9 mouse cellular contexts compared by ENCODE assay signal in the genomic region with DNA sequence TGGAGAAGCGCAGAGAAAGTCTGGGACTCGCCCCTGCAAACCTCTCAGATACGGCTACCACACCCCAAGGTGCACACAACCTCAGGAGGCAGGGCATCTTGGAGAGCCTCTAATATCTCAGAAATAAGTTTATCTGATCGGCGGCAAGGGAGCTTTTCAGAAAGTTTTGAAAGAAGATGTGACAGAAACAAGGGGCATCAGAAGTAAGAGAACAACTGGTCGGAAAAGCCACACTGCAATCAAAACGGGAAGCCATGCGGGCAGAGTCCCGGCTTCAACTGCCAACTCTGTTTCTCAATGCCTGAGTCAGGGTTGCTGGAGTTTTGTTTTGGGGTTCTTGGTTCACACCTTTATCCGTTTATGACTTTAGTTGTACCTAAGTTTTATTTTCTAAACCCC. TPM values are rescaled to one million over a fixed set of nuclear protein-coding genes. Genes with fewer than 3 reads are reported as not detected.
DNase-seq lines count a peak whose midpoint lies in the region; ATAC-seq and TF ChIP-seq lines count a peak whose summit lies in the region.
"Had no signal": no experiment of that assay in that cellular context is flagged by ENCODE, and none has a peak within 500 bp of the region (broad histone marks: within the 10 kb centered on the region; RNA-seq: fewer than 3 reads in every experiment).

No protein-coding gene starts in this region.

- peak overlapping the region; percentile 92 for H3K4me2 ChIP-seq in embryonic facial prominence, embryonic 15.5 days (replicated peaks)
- H3K4me2 ChIP-seq in neural tube, embryonic 13.5 days, result peak overlapping the region; percentile 90

- H3K9me3 ChIP-seq in embryonic facial prominence, embryonic 15.5 days (replicated peaks), result no peaks in the 10 kb centered on the region
- H3K9me3 ChIP-seq in limb, embryonic 10.5 days (replicated peaks), result no peaks in the 10 kb centered on the region
- no peaks in the 10 kb centered on the region for H3K9me3 ChIP-seq in neural tube, embryonic 13.5 days

- no peaks in the 10 kb centered on the region for H3K27me3 ChIP-seq in embryonic facial prominence, embryonic 15.5 days
- H3K27me3 ChIP-seq in limb, embryonic 10.5 days (ENCODE audit: low read depth, poor library complexity, severe bottlenecking), result peaks cover 60% of the 10 kb centered on the region
- peaks cover 64% of the 10 kb centered on the region for H3K27me3 ChIP-seq in neural tube, embryonic 13.5 days
- H3K27me3 ChIP-seq in cerebellum, adult 2 months (ENCODE audit: control insufficient read depth, insufficient read depth, low read length), result no peaks in the 10 kb centered on the region

- TF ChIP-seq CTCF in lung, adult 2 months (IDR thresholded peaks at IDR 0.05; ENCODE audit: insufficient read depth, low read length), result no peak
- no peak for TF ChIP-seq CTCF in cerebellum, adult 2 months (IDR thresholded peaks at IDR 0.05; ENCODE audit: borderline replicate concordance, insufficient read depth, low read depth, low read length)

- no peak overlapping the region for H3K9ac ChIP-seq in embryonic facial prominence, embryonic 15.5 days
- peak overlapping the region; percentile 68; the same call in 1 of the 2 replicates for H3K9ac ChIP-seq in neural tube, embryonic 13.5 days

- no peaks in the 10 kb centered on the region for H3K36me3 ChIP-seq in embryonic facial prominence, embryonic 15.5 days
- no peaks in the 10 kb centered on the region for H3K36me3 ChIP-seq in limb, embryonic 10.5 days
- H3K36me3 ChIP-seq in neural tube, embryonic 13.5 days, result no peaks in the 10 kb centered on the region

- TF ChIP-seq POLR2A in lung, adult 2 months (IDR thresholded peaks at IDR 0.05; ENCODE audit: borderline replicate concordance, extremely low read depth, low read depth, low read length), result no peak
- TF ChIP-seq POLR2A in cerebellum, adult 2 months (IDR thresholded peaks at IDR 0.05; ENCODE audit: borderline replicate concordance, insufficient read depth, low read length), result no peak

- DNase-seq in lung, adult 2 months, result no peak
- DNase-seq in lung, postnatal 4 days, result no peak
- no peak for DNase-seq in limb, embryonic 10.5 days (ENCODE audit: low spot score)
- DNase-seq in right cerebral cortex, postnatal 10 days (ENCODE audit: low spot score in 2 of 2), result no peak
- DNase-seq in cerebellum, adult 2 months, result no peak

- 16% methylated on average over 10 of the region's 10 CpGs for WGBS in lung, adult 2 months
- 31% methylated on average over 10 of the region's 10 CpGs for WGBS in embryonic facial prominence, embryonic 15.5 days
- 22% methylated on average over 10 of the region's 10 CpGs for WGBS in limb, embryonic 10.5 days
- WGBS in neural tube, embryonic 13.5 days, result 26% methylated on average over 10 of the region's 10 CpGs
- 63% methylated on average over 10 of the region's 10 CpGs for WGBS in cerebellum, adult 2 months

- no peak overlapping the region for H3K27ac ChIP-seq in embryonic facial prominence, embryonic 15.5 days (replicated peaks)
- H3K27ac ChIP-seq in limb, embryonic 10.5 days, result peak overlapping the region; percentile 86; the same call in 1 of the 2 replicates
- H3K27ac ChIP-seq in neural tube, embryonic 13.5 days (replicated peaks), result peak overlapping the region; percentile 18; the same call in 1 of the 2 replicates
- H3K27ac ChIP-seq in cerebellum, adult 2 months (ENCODE audit: insufficient read depth, low read length), result no peak overlapping the region

- H3K4me1 ChIP-seq in lung, adult 2 months (ENCODE audit: control insufficient read depth, insufficient read depth, low read length), result peaks cover 18% of the 10 kb centered on the region
- H3K4me1 ChIP-seq in embryonic facial prominence, embryonic 15.5 days, result peaks cover 18% of the 10 kb centered on the region
- H3K4me1 ChIP-seq in limb, embryonic 10.5 days, result peaks cover 39% of the 10 kb centered on the region
- H3K4me1 ChIP-seq in neural tube, embryonic 13.5 days (replicated peaks), result peaks cover 27% of the 10 kb centered on the region
- H3K4me1 ChIP-seq in cerebellum, adult 2 months (ENCODE audit: control insufficient read depth, insufficient read depth, low read length), result no peaks in the 10 kb centered on the region; the same call in 1 of the 2 replicates

- no peak for ATAC-seq in embryonic facial prominence, embryonic 15.5 days (ENCODE audit: insufficient number of reproducible peaks, low FRiP score, low TSS enrichment, low read depth)
- ATAC-seq in neural tube, embryonic 13.5 days (ENCODE audit: low read depth), result no peak
- ATAC-seq in megakaryocyte-erythroid progenitor cell, adult 5-6 weeks (replicated peaks; ENCODE audit: low FRiP score, low TSS enrichment, poor library complexity, severe bottlenecking), result no peak

- peak overlapping the region; percentile 100 for H3K4me3 ChIP-seq in lung, adult 2 months (replicated peaks; ENCODE audit: extremely low read depth, low read depth, low read length)
- peak overlapping the region; percentile 67 for H3K4me3 ChIP-seq in embryonic facial prominence, embryonic 15.5 days (replicated peaks)
- peak overlapping the region; percentile 72 for H3K4me3 ChIP-seq in limb, embryonic 10.5 days
- H3K4me3 ChIP-seq in neural tube, embryonic 13.5 days, result peak overlapping the region; percentile 54
- no peak overlapping the region for H3K4me3 ChIP-seq in cerebellum, adult 2 months (replicated peaks; ENCODE audit: insufficient read depth, low read depth, low read length)
- H3K4me3 ChIP-seq: myocyte had no signal

RNA-seq across cellular contexts. Expression of gene Rcsd1, which starts 2.3 kb away (rescaled TPM):
- 33.9 and 40.9 TPM in 2 replicates for polyA plus RNA-seq in lung, adult 2 months (2012; rRNA removed)
- polyA plus RNA-seq in embryonic facial prominence, embryonic 15.5 days (2015; fragmentation: Nextera tagmentation; extraction: Ambion mirVana), result 16.7 and 19.1 TPM in 2 replicates
- polyA plus RNA-seq in limb, embryonic 10.5 days (2016; fragmentation: Nextera tagmentation; extraction: Ambion mirVana), result 10.1 and 10.8 TPM in 2 replicates
- 12.4 and 13.5 TPM in 2 replicates for polyA plus RNA-seq in neural tube, embryonic 13.5 days (2015; fragmentation: Nextera tagmentation; extraction: Ambion mirVana)
- total RNA-seq in megakaryocyte-erythroid progenitor cell, adult 5-6 weeks (2014; fragmentation: Nextera tagmentation), result 9.9 and 19.4 TPM in 2 replicates
- 11.1 TPM in 2 replicates for total RNA-seq in megakaryocyte-erythroid progenitor cell, adult 5-6 weeks (2017)
- polyA plus RNA-seq in cerebellum, adult 2 months (2012; rRNA removed), result 3.8 and 4.6 TPM in 2 replicates

RNA-seq across cellular contexts. Expression of gene Creg1, which starts 56.3 kb away (rescaled TPM):
- 91.8 and 94.8 TPM in 2 replicates for polyA plus RNA-seq in lung, adult 2 months (2012; rRNA removed)
- polyA plus RNA-seq in embryonic facial prominence, embryonic 15.5 days (2015; fragmentation: Nextera tagmentation; extraction: Ambion mirVana), result 61.1 and 62.8 TPM in 2 replicates
- polyA plus RNA-seq in limb, embryonic 10.5 days (2016; fragmentation: Nextera tagmentation; extraction: Ambion mirVana), result 31.5 and 36.0 TPM in 2 replicates
- 32.9 and 37.0 TPM in 2 replicates for polyA plus RNA-seq in neural tube, embryonic 13.5 days (2015; fragmentation: Nextera tagmentation; extraction: Ambion mirVana)
- 189 and 232 TPM in 2 replicates for total RNA-seq in megakaryocyte-erythroid progenitor cell, adult 5-6 weeks (2014; fragmentation: Nextera tagmentation)
- 159 and 165 TPM in 2 replicates for total RNA-seq in megakaryocyte-erythroid progenitor cell, adult 5-6 weeks (2017)
- polyA plus RNA-seq in cerebellum, adult 2 months (2012; rRNA removed), result 51.0 and 57.3 TPM in 2 replicates

Comparison
In these comparisons a context has a peak if more than half of its experiments do, and no peak if none do; other contexts are left out.
1. H3K27ac ChIP-seq: peak in limb, embryonic 10.5 days (single experiment) and neural tube, embryonic 13.5 days (single experiment); none in embryonic facial prominence, embryonic 15.5 days (single experiment) and cerebellum, adult 2 months (single experiment).